Mouse (Mus musculus) intestine, embryonic 14.5 days (tissue): Measurements from ENCODE around the gene Ramp1. TPM values are rescaled to one million over a fixed set of nuclear protein-coding genes. Genes with fewer than 3 reads are reported as not detected.

ENCODE experiments used
- polyA plus RNA-seq: library from polyadenylated mRNA; unstranded; fragments of >200 nt; fragmentation: Nextera tagmentation; extraction: Ambion mirVana; gene quantifications from 2 replicates; pipeline ENCODE4 v1.2.1, GENCODE M21; 2014

The Ramp1 gene
- polyA plus RNA-seq, 1 experiment from 2014 or later, result 6.0 TPM

Other genes with a start within 250 kb of the Ramp1 start
- gene Prlh, start 226.7 kb upstream of the Ramp1 start, polyA plus RNA-seq, result not detected in 2 replicates
- 21.2 and 22.8 TPM in 2 replicates for gene Rab17, start 210.2 kb upstream of the Ramp1 start, polyA plus RNA-seq
- 60.4 and 65.3 TPM in 2 replicates for gene Lrrfip1, start 181.1 kb upstream of the Ramp1 start, polyA plus RNA-seq
- gene Rbm44, start 34.7 kb upstream of the Ramp1 start, polyA plus RNA-seq, result 0.94 and 1.3 TPM in 2 replicates
- gene Ube2f, start 70.5 kb downstream of the Ramp1 start, polyA plus RNA-seq, result 69.9 and 71.6 TPM in 2 replicates
- 13.5 and 16.9 TPM in 2 replicates for gene Scly, start 118.5 kb downstream of the Ramp1 start, polyA plus RNA-seq
- not detected in 2 replicates for gene Espnl, start 142.3 kb downstream of the Ramp1 start, polyA plus RNA-seq
- gene Klhl30, start 171.2 kb downstream of the Ramp1 start, polyA plus RNA-seq, result 0.44 and 0.85 TPM in 2 replicates
- gene Erfe, start 186.6 kb downstream of the Ramp1 start, polyA plus RNA-seq, result 10.8 and 10.9 TPM in 2 replicates
- 135 and 147 TPM in 2 replicates for gene Ilkap, start 219.0 kb downstream of the Ramp1 start, polyA plus RNA-seq
- gene Hes6, start 234.2 kb downstream of the Ramp1 start, polyA plus RNA-seq, result 79.3 and 84.4 TPM in 2 replicates